Mouse (Mus musculus) olfactory bulb, adult 2 months (tissue): ENCODE measurements at regions not wholly inside any gene's neighbourhood (a gene's known extent, or its start where the extent isn't known, plus 50 kb on each side); places are given as distances from the start of the nearest gene placed in this dataset.
A peak's percentile ranks its signal among the peaks of the same experiment; 100 is the strongest.
"Not testable (repeated sequence)": the region's sequence is repeated elsewhere in the genome, so short reads cannot be mapped to it uniquely, and the experiment has no call there.

Experiments
- H3K27ac ChIP-seq: fragments of 200-500 bp; 2 replicates; pipeline ENCODE4 v1.5.1; 2012; ENCODE audit warnings: low read depth, low read length; ENCODE audit not compliant: insufficient read depth
- H3K4me1 ChIP-seq: fragments of 200-500 bp; 2 replicates; pipeline ENCODE4 v1.6.1; 2012; ENCODE audit warnings: low read length; ENCODE audit not compliant: control insufficient read depth, insufficient read depth
- H3K4me3 ChIP-seq: fragments of 200-500 bp; 2 replicates; pipeline ENCODE4 v1.5.1; 2012; ENCODE audit warnings: mild to moderate bottlenecking, low read depth, low read length, moderate library complexity; ENCODE audit not compliant: insufficient read depth
- CTCF ChIP-seq: fragments of 200-500 bp; IDR thresholded peaks from 2 replicates; pipeline ENCODE4 v1.5.1; 2012; ENCODE audit warnings: low read depth, mild to moderate bottlenecking, low read length, moderate library complexity; ENCODE audit not compliant: insufficient read depth
- POLR2A ChIP-seq: fragments of 200-500 bp; IDR thresholded peaks from 2 replicates; pipeline ENCODE4 v1.6.1; 2012; ENCODE audit warnings: mild to moderate bottlenecking, low read depth, low read length, moderate library complexity; ENCODE audit not compliant: insufficient read depth
- WGBS: fragments of 180-500 bp; shearing (Covaris S2); methylation state at CpG from one replicate; pipeline ENCODE4 v1.1.7; 2018; 5-methylcytosine and 5-hydroxymethylcytosine counted together

GRCm38 (mm10) chr14:9400861-9401260 lies 734.8 kb upstream of the 4930452B06Rik start:
- H3K4me3 ChIP-seq = no peak overlapping the region
- H3K27ac ChIP-seq = no peak overlapping the region
- no peaks in the 10 kb centered on the region for H3K4me1 ChIP-seq
- WGBS = 96% methylated on average over 1 of the region's 1 CpGs
- TF ChIP-seq POLR2A (no peak), CTCF (no peak)

- no peak overlapping the region for H3K4me3 ChIP-seq
- H3K4me1 ChIP-seq = no peaks in the 10 kb centered on the region
- TF ChIP-seq CTCF = peak; percentile 64
- TF ChIP-seq POLR2A = no peak
- no peak overlapping the region for H3K27ac ChIP-seq
- 19% methylated on average over 4 of the region's 4 CpGs for WGBS
These were observed 727.3 kb upstream of the 4930452B06Rik start for GRCm38 (mm10) chr14:9393271-9393771.

GRCm38 (mm10) chr14:9389878-9390536 lies 724.0 kb upstream of the 4930452B06Rik start:
- not testable (repeated sequence) for H3K4me3 ChIP-seq, H3K4me1 ChIP-seq, H3K27ac ChIP-seq
- 98% methylated on average over 5 of the region's 5 CpGs for WGBS

GRCm38 (mm10) chr14:9389180-9389579 lies 723.1 kb upstream of the 4930452B06Rik start:
- no peaks in the 10 kb centered on the region for H3K4me1 ChIP-seq
- no peak for TF ChIP-seq POLR2A
- no peak for TF ChIP-seq CTCF
- WGBS = 83% methylated on average over 7 of the region's 7 CpGs
- no peak overlapping the region for H3K4me3 ChIP-seq
- H3K27ac ChIP-seq = no peak overlapping the region
